Mouse (Mus musculus) forebrain, embryonic 14.5 days (tissue): ENCODE measurements around the gene Stox2. TPM values are rescaled to one million over a fixed set of nuclear protein-coding genes. Genes with fewer than 3 reads are reported as not detected.

ENCODE experiments used
- ATAC-seq: fragments of 200-750 bp; cut with Nextera tagmentation; 2 replicates; pipeline ENCODE4 v1.8.0; 2017; ENCODE audit warnings: mild to moderate bottlenecking, moderate library complexity
- DNase-seq: peaks from one replicate; pipeline ENCODE4 v3.0.0-alpha.2; 2015; ENCODE audit warnings: low spot score
- H3K27ac ChIP-seq: fragments of 300-500 bp; sonication (generic); 2 replicates; pipeline ENCODE4 v1.5.1; 2014; ENCODE audit warnings: low read depth, mild to moderate bottlenecking, control low read depth, low read length, moderate library complexity
- H3K27me3 ChIP-seq: fragments of 300-500 bp; sonication (generic); replicated peaks from 2 replicates; pipeline ENCODE4 v1.6.1; 2014; ENCODE audit warnings: low read length, control low read depth, mixed read lengths; ENCODE audit not compliant: control insufficient read depth, insufficient read depth
- H3K36me3 ChIP-seq: fragments of 300-500 bp; sonication (generic); 2 replicates; pipeline ENCODE4 v1.6.1; 2014; ENCODE audit warnings: low read length, control low read depth; ENCODE audit not compliant: control insufficient read depth, insufficient read depth
- H3K4me1 ChIP-seq: fragments of 300-500 bp; sonication (generic); 2 replicates; pipeline ENCODE4 v1.6.1; 2014; ENCODE audit warnings: antibody characterized with exemption, low read length, control low read depth; ENCODE audit not compliant: control insufficient read depth, insufficient read depth
- H3K4me2 ChIP-seq: fragments of 300-500 bp; sonication (generic); 2 replicates; pipeline ENCODE4 v1.6.1; 2014; ENCODE audit warnings: mild to moderate bottlenecking, control low read depth, low read length
- H3K4me3 ChIP-seq: fragments of 300-500 bp; sonication (generic); 2 replicates; pipeline ENCODE4 v1.5.1; 2014; ENCODE audit warnings: low read depth, low read length, control low read depth
- H3K9ac ChIP-seq: fragments of 300-500 bp; sonication (generic); 2 replicates; pipeline ENCODE4 v1.6.1; 2014; ENCODE audit warnings: mild to moderate bottlenecking, low read length, control low read depth, moderate library complexity
- H3K9me3 ChIP-seq: fragments of 300-500 bp; sonication (generic); replicated peaks from 2 replicates; pipeline ENCODE4 v1.6.1; 2016; ENCODE audit warnings: low read length, control low read depth, mixed read lengths; ENCODE audit not compliant: control insufficient read depth
- WGBS: fragments of 180-500 bp; shearing (Covaris S2); extraction: QIAGEN DNeasy Blood & Tissue Kit; methylation state at CpG from one replicate; pipeline ENCODE4 v1.1.7; 2014; 5-methylcytosine and 5-hydroxymethylcytosine counted together
- polyA plus RNA-seq: library from polyadenylated mRNA; unstranded; fragments of >200 nt; fragmentation: Nextera tagmentation; extraction: Ambion mirVana; gene quantifications from 2 replicates; pipeline ENCODE4 v1.2.1, GENCODE M21; 2014

Stox2 gene
- polyA plus RNA-seq, 1 experiment from 2014 or later: 33.3 TPM

GRCm38 (mm10) chr8:47388171-47388570, 58.0 kb downstream of the Stox2 start:
- Histone ChIP-seq H3K36me3 (no peaks in the 10 kb centered on the region), H3K9ac (no peak overlapping the region), H3K4me3 (no peak overlapping the region), H3K4me1 (no peaks in the 10 kb centered on the region), H3K27me3 (no peaks in the 10 kb centered on the region), H3K9me3 (no peaks in the 10 kb centered on the region), H3K4me2 (no peak overlapping the region), H3K27ac (no peak overlapping the region)
- DNase-seq (no peak), ATAC-seq (no peak)
- WGBS: 92% methylated on average over 12 of the region's 12 CpGs

- H3K36me3 ChIP-seq: no peaks in the 10 kb centered on the region
- peaks cover 6% of the 10 kb centered on the region; the same call in 1 of the 2 replicates for H3K4me1 ChIP-seq
- no peaks in the 10 kb centered on the region for H3K27me3 ChIP-seq
- no peak for DNase-seq
- no peak for ATAC-seq
- H3K9ac ChIP-seq: no peak overlapping the region
- H3K27ac ChIP-seq: no peak overlapping the region
- H3K4me3 ChIP-seq: no peak overlapping the region
- no peaks in the 10 kb centered on the region for H3K9me3 ChIP-seq
- WGBS: 74% methylated on average over 1 of the region's 1 CpGs
- no peak overlapping the region for H3K4me2 ChIP-seq
Observed at GRCm38 (mm10) chr8:47385810-47386209, 60.4 kb downstream of the Stox2 start.

GRCm38 (mm10) chr8:47384151-47384550, 62.0 kb downstream of the Stox2 start:
- ATAC-seq (no peak), DNase-seq (peak; percentile 64)
- Histone ChIP-seq H3K36me3 (no peaks in the 10 kb centered on the region), H3K27me3 (no peaks in the 10 kb centered on the region), H3K9me3 (no peaks in the 10 kb centered on the region), H3K4me2 (no peak overlapping the region), H3K4me3 (no peak overlapping the region), H3K4me1 (peaks cover 9% of the 10 kb centered on the region; the same call in 1 of the 2 replicates), H3K9ac (no peak overlapping the region), H3K27ac (no peak overlapping the region)
- WGBS: 69% methylated on average over 5 of the region's 5 CpGs

- H3K9me3 ChIP-seq: no peaks in the 10 kb centered on the region
- WGBS: 94% methylated on average over 9 of the region's 9 CpGs
- H3K27ac ChIP-seq: no peak overlapping the region
- ATAC-seq (no peak), DNase-seq (no peak)
- no peaks in the 10 kb centered on the region for H3K27me3 ChIP-seq
- no peak overlapping the region for H3K4me2 ChIP-seq
- no peak overlapping the region for H3K9ac ChIP-seq
- H3K4me3 ChIP-seq: no peak overlapping the region
- no peaks in the 10 kb centered on the region for H3K36me3 ChIP-seq
- H3K4me1 ChIP-seq: peaks cover 9% of the 10 kb centered on the region; the same call in 1 of the 2 replicates
Observed at GRCm38 (mm10) chr8:47383632-47384031, 62.5 kb downstream of the Stox2 start.

GRCm38 (mm10) chr8:47381216-47381615, 64.9 kb downstream of the Stox2 start:
- Histone ChIP-seq H3K4me3 (no peak overlapping the region), H3K27me3 (no peaks in the 10 kb centered on the region), H3K4me2 (no peak overlapping the region), H3K9me3 (no peaks in the 10 kb centered on the region), H3K36me3 (no peaks in the 10 kb centered on the region), H3K4me1 (peaks cover 9% of the 10 kb centered on the region; the same call in 1 of the 2 replicates), H3K9ac (no peak overlapping the region), H3K27ac (no peak overlapping the region)
- WGBS: 9% methylated on average over 3 of the region's 3 CpGs
- ATAC-seq (peak; percentile 67; the same call in 1 of the 2 replicates), DNase-seq (peak; percentile 92)

- Histone ChIP-seq H3K36me3 (no peaks in the 10 kb centered on the region), H3K9ac (no peak overlapping the region), H3K27ac (no peak overlapping the region), H3K4me2 (no peak overlapping the region), H3K9me3 (no peaks in the 10 kb centered on the region), H3K27me3 (no peaks in the 10 kb centered on the region), H3K4me1 (peaks cover 9% of the 10 kb centered on the region; the same call in 1 of the 2 replicates), H3K4me3 (no peak overlapping the region)
- 56% methylated on average over 6 of the region's 6 CpGs for WGBS
- ATAC-seq (no peak), DNase-seq (no peak)
Observed at GRCm38 (mm10) chr8:47380725-47381124, 65.4 kb downstream of the Stox2 start.

- WGBS: 56% methylated on average over 3 of the region's 3 CpGs
- Histone ChIP-seq H3K27ac (no peak overlapping the region), H3K9ac (no peak overlapping the region), H3K9me3 (no peaks in the 10 kb centered on the region), H3K4me2 (no peak overlapping the region), H3K27me3 (no peaks in the 10 kb centered on the region), H3K36me3 (no peaks in the 10 kb centered on the region), H3K4me1 (peaks cover 9% of the 10 kb centered on the region; the same call in 1 of the 2 replicates), H3K4me3 (no peak overlapping the region)
- ATAC-seq (0 out of 2 replicates have a peak, but pooled peaks have one; percentile 16), DNase-seq (no peak)
Observed at GRCm38 (mm10) chr8:47380075-47380474, 66.1 kb downstream of the Stox2 start.

GRCm38 (mm10) chr8:47376651-47377050, 69.5 kb downstream of the Stox2 start:
- Histone ChIP-seq H3K4me3 (no peak overlapping the region), H3K27ac (no peak overlapping the region), H3K4me2 (no peak overlapping the region), H3K9me3 (no peaks in the 10 kb centered on the region), H3K9ac (no peak overlapping the region), H3K27me3 (no peaks in the 10 kb centered on the region), H3K4me1 (peaks cover 9% of the 10 kb centered on the region; the same call in 1 of the 2 replicates), H3K36me3 (no peaks in the 10 kb centered on the region)
- DNase-seq (no peak), ATAC-seq (no peak)
- 87% methylated on average over 7 of the region's 7 CpGs for WGBS

GRCm38 (mm10) chr8:47373757-47374156, 72.4 kb downstream of the Stox2 start:
- no peak overlapping the region for H3K4me3 ChIP-seq
- no peaks in the 10 kb centered on the region for H3K9me3 ChIP-seq
- H3K27ac ChIP-seq: no peak overlapping the region
- DNase-seq (no peak), ATAC-seq (no peak)
- WGBS: 94% methylated on average over 7 of the region's 7 CpGs
- H3K27me3 ChIP-seq: no peaks in the 10 kb centered on the region
- 0 out of 2 replicates have a peak, but pooled peaks cover 7% of the 10 kb centered on the region for H3K4me1 ChIP-seq
- no peaks in the 10 kb centered on the region for H3K36me3 ChIP-seq
- no peak overlapping the region for H3K9ac ChIP-seq
- no peak overlapping the region for H3K4me2 ChIP-seq
